Mouse (Mus musculus) gastrocnemius, postnatal 4 days (tissue): ENCODE results near the gene Csrnp1. TPM values are rescaled to one million over a fixed set of nuclear protein-coding genes. Genes with fewer than 3 reads are reported as not detected.
A peak's percentile ranks its signal among the peaks of the same experiment; 100 is the strongest.
"Not testable (repeated sequence)": the region's sequence is repeated elsewhere in the genome, so short reads cannot be mapped to it uniquely, and the experiment has no call there.

Experiments
- DNase-seq, 2 experiments: peaks; one replicate each; pipeline ENCODE4 v3.0.0; 2021 to 2022; ENCODE audit warnings: low spot score in 2 of 2, mixed read lengths in 2 of 2
- long read RNA-seq, 2 experiments: library from polyadenylated mRNA; stranded (forward); transcript quantifications; one replicate each; pipeline ENCODE4 v2.0.0; 2021
- total RNA-seq, 2 experiments: library from RNA; stranded (reverse); gene quantifications; 2 replicates each; pipeline ENCODE4 v1.2.3; 2021

Csrnp1 gene
- total RNA-seq = 1 to 10 TPM; 4.5 to 5.4 TPM
- long read RNA-seq, experiment 1 = 0 reads
- long read RNA-seq, experiment 2, partial matches to known transcripts = 0 of 1 reads
- long read RNA-seq, experiment 2, other reads (novel, unspliced or antisense) = 1 of 1 reads

- no peak for DNase-seq
Measured at GRCm38 (mm10) chr9:119984536-119985011, at the start of gene Csrnp1. TSS of gene Csrnp1 (minus strand) at chr9:119984658.

- DNase-seq = no peak
Measured at GRCm38 (mm10) chr9:120032710-120033109, 48.3 kb upstream of the Csrnp1 start.

GRCm38 (mm10) chr9:120030421-120030820, 46.0 kb upstream of the Csrnp1 start:
- peak in 1 of 2 experiments; percentile 13 for DNase-seq

GRCm38 (mm10) chr9:120029880-120030279, 45.4 kb upstream of the Csrnp1 start:
- DNase-seq = no peak

GRCm38 (mm10) chr9:120027401-120028151, 43.1 kb upstream of the Csrnp1 start:
- peak in 1 of 2 experiments; percentile 17 for DNase-seq

GRCm38 (mm10) chr9:120024625-120025024, 40.2 kb upstream of the Csrnp1 start:
- no peak for DNase-seq

- no peak for DNase-seq
Measured at GRCm38 (mm10) chr9:120024171-120024570, 39.7 kb upstream of the Csrnp1 start.

- DNase-seq = no peak
Measured at GRCm38 (mm10) chr9:120023086-120023811, 38.8 kb upstream of the Csrnp1 start, which contains the start of gene Xirp1. TSS of gene Xirp1 (minus strand) at chr9:120023598.

- no peak for DNase-seq
Measured at GRCm38 (mm10) chr9:120021164-120021563, 36.7 kb upstream of the Csrnp1 start.

GRCm38 (mm10) chr9:120020285-120020890, 35.9 kb upstream of the Csrnp1 start:
- DNase-seq = peak; percentile 61 to 79

- DNase-seq = no peak
Measured at GRCm38 (mm10) chr9:120016956-120017355, 32.5 kb upstream of the Csrnp1 start.

GRCm38 (mm10) chr9:120014828-120015227, 30.4 kb upstream of the Csrnp1 start:
- no peak for DNase-seq

GRCm38 (mm10) chr9:120013251-120013820, 28.9 kb upstream of the Csrnp1 start:
- DNase-seq = no peak

- DNase-seq = no peak
Measured at GRCm38 (mm10) chr9:120012781-120013180, 28.3 kb upstream of the Csrnp1 start.

- DNase-seq = not testable (repeated sequence)
Measured at GRCm38 (mm10) chr9:120012161-120012560, 27.7 kb upstream of the Csrnp1 start.

GRCm38 (mm10) chr9:120011533-120011932, 27.1 kb upstream of the Csrnp1 start:
- DNase-seq = peak in 1 of 2 experiments; percentile 73

GRCm38 (mm10) chr9:120010781-120011511, 26.5 kb upstream of the Csrnp1 start:
- DNase-seq = peak; percentile 97

GRCm38 (mm10) chr9:120009871-120010270, 25.4 kb upstream of the Csrnp1 start:
- no peak for DNase-seq

GRCm38 (mm10) chr9:120009226-120009841, 24.9 kb upstream of the Csrnp1 start:
- no peak for DNase-seq

GRCm38 (mm10) chr9:120007833-120008232, 23.4 kb upstream of the Csrnp1 start:
- DNase-seq = no peak
